Mouse (Mus musculus): ENCODE data around the gene Gm45213. TPM values are rescaled to one million over a fixed set of nuclear protein-coding genes. Genes with fewer than 3 reads are reported as not detected.

Gm45213 gene
- polyA plus RNA-seq (2012; rRNA removed): not detected in 2 replicates

DNA sequence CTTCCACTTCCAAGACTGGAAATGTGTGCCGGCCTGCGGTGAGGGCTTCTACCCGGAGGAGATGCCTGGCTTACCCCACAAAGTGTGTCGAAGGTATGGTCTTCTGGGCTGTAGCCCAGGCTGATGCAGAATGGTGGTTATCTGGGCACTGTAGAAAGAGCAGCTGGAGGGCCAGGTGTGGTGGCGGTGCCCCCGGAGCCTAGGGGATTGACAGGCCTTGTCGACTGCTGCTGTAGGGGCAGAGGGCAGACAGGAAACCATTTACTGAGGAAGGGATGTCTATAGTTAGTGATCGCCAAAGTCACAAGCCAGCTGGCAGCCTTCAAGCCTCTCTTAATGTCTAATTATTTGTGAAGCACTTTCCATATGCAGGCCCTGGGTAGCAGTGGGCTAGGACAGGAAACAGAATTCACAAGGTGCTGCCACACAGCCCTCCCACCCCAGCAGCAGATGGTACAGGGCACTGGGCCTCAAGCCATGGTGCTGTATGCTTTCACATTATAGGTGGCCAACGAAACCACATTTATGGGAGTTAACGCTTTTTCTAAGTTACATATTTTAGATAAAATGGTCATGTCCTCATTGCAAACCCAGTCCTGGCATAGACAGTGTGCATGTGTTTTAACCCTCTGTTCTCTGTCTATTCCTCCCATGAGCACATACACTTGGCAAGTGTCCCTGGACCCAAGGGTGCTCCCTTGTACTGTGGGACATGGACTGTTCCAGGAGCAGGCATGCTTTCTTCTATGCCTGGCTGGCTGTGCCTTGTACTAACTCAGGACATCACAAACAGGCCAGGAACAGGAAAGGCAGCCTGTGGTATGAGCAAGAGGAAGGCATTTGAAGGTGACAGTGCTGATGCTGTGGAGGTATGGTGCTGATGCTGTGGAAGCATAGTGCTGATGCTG is at the start of gene Gm45213:
Gm45213 (plus strand) TSS at position 51 of the 908 bp plus-strand sequence.

DNA sequence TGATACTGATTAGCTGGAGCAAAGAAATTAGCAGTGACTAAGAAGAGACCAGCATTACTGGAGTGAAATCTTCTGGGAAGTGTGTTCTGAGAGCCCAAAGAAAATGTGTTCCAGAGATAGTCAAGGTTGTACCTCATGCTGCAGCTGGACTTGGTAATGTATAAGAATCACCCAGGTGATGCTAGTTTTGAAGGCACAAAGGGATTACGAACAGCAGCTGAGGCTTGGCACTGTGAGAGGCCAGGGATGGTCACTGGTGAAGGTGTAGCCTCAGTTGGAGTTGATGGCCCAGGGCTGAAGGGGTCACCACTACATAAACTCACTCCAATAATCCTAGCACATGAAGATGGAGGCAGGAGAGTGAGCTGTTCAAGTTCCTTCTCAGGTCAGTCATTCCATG is 15.3 kb downstream of the Gm45213 start, which contains the start of gene Snrpa1:
Snrpa1 (plus strand) TSS at position 301 of the 400 bp plus-strand sequence.

DNA sequence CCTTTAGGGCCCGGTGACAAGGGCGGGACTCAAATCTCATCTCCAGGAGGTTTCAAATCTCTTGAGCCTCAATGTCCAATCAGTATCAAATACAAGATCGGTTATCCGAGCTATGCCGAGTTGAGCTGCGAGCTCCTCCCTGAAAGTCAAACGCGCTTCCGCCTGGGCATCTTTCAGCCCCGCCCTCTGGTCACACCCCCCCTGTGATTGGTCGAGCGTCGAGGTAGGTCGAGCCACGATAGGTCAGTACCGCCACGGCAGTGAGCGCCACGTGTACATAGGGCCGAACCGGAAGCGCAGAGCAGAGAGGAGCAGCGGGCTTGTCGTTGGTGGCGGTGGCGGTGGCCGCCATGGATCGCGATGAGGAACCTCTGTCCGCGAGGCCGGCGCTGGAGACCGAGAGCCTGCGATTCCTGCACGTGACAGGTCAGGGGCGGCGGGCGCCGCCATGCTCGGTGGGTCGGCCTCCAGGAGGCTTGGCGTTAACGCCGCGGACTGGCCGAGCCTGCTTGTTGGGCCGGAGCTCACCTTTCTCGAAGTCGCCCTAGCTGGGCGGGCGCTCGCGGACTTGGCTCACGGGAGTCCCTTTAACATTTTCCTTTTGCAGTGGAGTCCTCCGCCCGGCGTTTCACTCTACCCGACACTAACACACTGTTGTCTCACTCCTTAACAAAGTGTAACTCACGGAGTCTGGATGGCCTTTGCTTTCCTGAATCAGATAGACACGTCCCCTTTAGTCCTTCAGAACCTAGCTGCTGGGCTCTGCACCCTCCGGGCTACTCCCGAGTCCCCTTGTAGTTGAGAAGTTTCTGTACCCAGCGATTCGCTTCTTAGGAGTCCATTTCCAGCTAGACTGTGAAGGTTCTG is 36.2 kb downstream of the Gm45213 start, which contains the start of gene Selenos:
Selenos (plus strand) TSS at position 286 of the 867 bp plus-strand sequence.

DNA sequence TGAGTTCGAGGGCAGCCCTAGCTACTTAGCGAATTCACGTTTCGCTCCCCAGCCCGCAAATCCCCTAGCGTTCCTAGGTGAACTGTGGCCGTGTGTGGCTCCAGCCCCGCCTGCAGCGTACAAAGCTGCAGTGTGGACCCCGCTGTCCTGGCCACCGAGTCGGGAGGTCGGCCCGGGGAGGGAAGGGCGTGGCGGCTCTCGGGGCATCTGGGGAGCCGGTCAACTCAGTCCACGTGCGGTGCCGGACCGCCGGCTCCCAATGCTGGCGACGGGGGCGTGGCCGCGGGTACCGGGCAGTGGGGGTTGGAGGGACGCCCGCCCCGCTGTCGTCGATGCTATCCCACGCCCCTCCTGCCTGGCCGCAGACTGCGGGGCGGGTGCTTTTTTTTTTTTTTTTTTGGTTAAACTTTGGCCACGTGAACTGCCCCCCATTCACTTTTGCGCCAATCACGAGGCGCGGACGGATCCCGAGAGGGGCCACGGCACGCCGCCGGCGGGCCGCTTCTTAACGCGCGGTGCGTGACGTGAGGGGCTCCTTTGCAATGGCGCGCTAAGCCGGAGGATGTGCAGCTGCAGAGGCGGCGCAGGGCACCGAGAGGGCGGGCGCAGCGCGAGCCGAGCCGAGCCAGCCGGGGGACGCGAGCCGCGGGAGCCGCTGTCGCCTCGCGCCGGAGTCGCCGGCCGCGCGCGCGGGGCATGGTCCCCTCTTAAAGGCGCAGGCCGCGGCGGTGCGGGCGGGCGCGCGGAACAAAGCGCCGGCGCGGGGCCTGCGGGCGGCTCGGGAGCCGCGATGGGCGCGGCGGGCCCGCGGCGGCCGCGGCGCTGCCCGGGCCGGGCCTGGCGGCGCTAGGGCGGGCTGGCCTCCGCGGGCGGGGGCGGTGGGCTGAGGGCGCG is 65.8 kb downstream of the Gm45213 start, which contains the start of gene Chsy1:
Chsy1 (plus strand) TSS at position 555 of the 894 bp plus-strand sequence.

Other genes with a start within 250 kb of the Gm45213 start
- gene Pcsk6, start 181.9 kb upstream of the Gm45213 start, polyA plus RNA-seq (2012; rRNA removed): 1.3 and 1.4 TPM in 2 replicates
- gene Snrpa1, start 15.4 kb downstream of the Gm45213 start, polyA plus RNA-seq (2012; rRNA removed): 46.5 and 48.1 TPM in 2 replicates
- 41.6 and 45.1 TPM in 2 replicates for gene Selenos, start 36.0 kb downstream of the Gm45213 start, polyA plus RNA-seq (2012; rRNA removed)
- gene Chsy1, start 65.9 kb downstream of the Gm45213 start, polyA plus RNA-seq (2012; rRNA removed): 8.4 and 8.9 TPM in 2 replicates